Mouse (Mus musculus) spleen, adult 2 months (tissue): ENCODE measurements around the gene Psmd6. TPM values are rescaled to one million over a fixed set of nuclear protein-coding genes. Genes with fewer than 3 reads are reported as not detected.

Experiments used
- DNase-seq, 2 experiments: peaks; one replicate each; pipeline versions ENCODE4 v3.0.0 to v3.0.0-alpha.2; 2012 to 2021; ENCODE audit warnings: low spot score in 2 of 2, low read depth in 1 of 2
- H3K27ac ChIP-seq: fragments of 200-500 bp; 2 replicates; pipeline ENCODE4 v1.5.1; 2012; ENCODE audit warnings: low read length, inconsistent platforms; ENCODE audit not compliant: insufficient read depth
- H3K27me3 ChIP-seq: fragments of 200-500 bp; 2 replicates; pipeline ENCODE4 v1.6.1; 2012; ENCODE audit warnings: mild to moderate bottlenecking, moderate library complexity, low read length, inconsistent platforms; ENCODE audit not compliant: control insufficient read depth, insufficient read depth
- H3K36me3 ChIP-seq: fragments of 200-500 bp; 2 replicates; pipeline ENCODE4 v1.6.1; 2012; ENCODE audit warnings: mild to moderate bottlenecking, low read length, inconsistent platforms; ENCODE audit not compliant: control insufficient read depth, insufficient read depth
- H3K4me1 ChIP-seq: fragments of 200-500 bp; 2 replicates; pipeline ENCODE4 v1.6.1; 2011; ENCODE audit warnings: inconsistent platforms; ENCODE audit not compliant: control insufficient read depth, insufficient read depth, insufficient read length
- H3K4me3 ChIP-seq: fragments of 200-500 bp; 2 replicates; pipeline ENCODE4 v1.5.1; 2011; ENCODE audit warnings: mild to moderate bottlenecking, inconsistent platforms; ENCODE audit not compliant: insufficient read depth, insufficient read length; ENCODE audit errors: extremely low read depth
- CTCF ChIP-seq: fragments of 200-500 bp; IDR thresholded peaks from 2 replicates; pipeline ENCODE4 v1.5.1; 2011; ENCODE audit warnings: mild to moderate bottlenecking, inconsistent platforms; ENCODE audit not compliant: insufficient read depth, insufficient read length, insufficient replicate concordance; ENCODE audit errors: extremely low read depth
- POLR2A ChIP-seq: fragments of 200-500 bp; IDR thresholded peaks from 2 replicates; pipeline ENCODE4 v1.6.1; 2011; ENCODE audit warnings: low read depth, low read length, inconsistent platforms
- WGBS: fragments of 180-500 bp; shearing (Covaris S2); methylation state at CpG from one replicate; pipeline ENCODE4 v1.1.7; 2018; 5-methylcytosine and 5-hydroxymethylcytosine counted together
- polyA plus RNA-seq: library from polyadenylated mRNA; depleted of rRNA; stranded (reverse); fragments of >200 nt; gene quantifications from 2 replicates; pipeline ENCODE4 v1.2.3, GENCODE M21; 2012

Gene Psmd6
- polyA plus RNA-seq, 1 experiment: 15.0 TPM

DNA sequence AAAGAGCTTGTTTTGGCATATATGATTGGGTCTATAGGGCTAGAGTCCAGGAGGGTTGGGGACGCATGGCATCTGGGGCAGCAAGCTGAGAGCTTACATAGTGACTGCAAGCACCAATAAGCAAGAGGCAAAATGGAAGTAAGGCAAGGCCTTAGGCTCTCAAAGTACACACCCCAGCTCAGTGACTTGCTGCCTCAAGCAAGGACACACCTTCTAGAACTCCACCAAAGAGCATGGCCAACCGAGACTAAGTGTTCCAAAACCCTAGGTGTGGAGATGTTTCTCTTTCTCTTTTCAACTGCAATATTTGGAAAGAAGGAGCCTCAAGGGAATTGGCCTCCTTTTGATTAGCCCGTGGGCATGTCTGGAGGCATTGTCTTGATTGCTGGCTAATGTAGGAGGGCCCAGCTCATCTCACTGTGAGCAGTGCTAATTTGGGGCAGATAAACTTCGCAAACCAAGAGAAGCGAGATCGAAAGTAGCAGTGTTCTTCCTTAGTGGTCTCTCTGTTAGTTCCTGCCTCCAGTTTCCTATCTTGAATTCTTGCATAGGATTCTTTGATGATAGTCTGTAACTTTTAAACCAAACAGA is 40.1 kb downstream of the Psmd6 start:
- no peak overlapping the region for H3K4me3 ChIP-seq
- H3K27ac ChIP-seq: no peak overlapping the region
- TF ChIP-seq CTCF (no peak), POLR2A (no peak)
- no peak for DNase-seq
- H3K36me3 ChIP-seq: peaks cover 3% of the 10 kb centered on the region; the same call in 1 of the 2 replicates
- no peaks in the 10 kb centered on the region for H3K4me1 ChIP-seq
- no peaks in the 10 kb centered on the region for H3K27me3 ChIP-seq
- WGBS: 81% methylated on average over 6 of the region's 6 CpGs

- H3K27ac ChIP-seq: no peak overlapping the region
- no peak overlapping the region for H3K4me3 ChIP-seq
- TF ChIP-seq POLR2A (no peak), CTCF (no peak)
- H3K36me3 ChIP-seq: peaks cover 1% of the 10 kb centered on the region; the same call in 1 of the 2 replicates
- DNase-seq: no peak
- WGBS: 85% methylated on average over 4 of the region's 4 CpGs
- peaks cover 4% of the 10 kb centered on the region for H3K4me1 ChIP-seq
- H3K27me3 ChIP-seq: no peaks in the 10 kb centered on the region
Measured at GRCm38 (mm10) chr14:14071456-14071855, 49.3 kb downstream of the Psmd6 start.

DNA sequence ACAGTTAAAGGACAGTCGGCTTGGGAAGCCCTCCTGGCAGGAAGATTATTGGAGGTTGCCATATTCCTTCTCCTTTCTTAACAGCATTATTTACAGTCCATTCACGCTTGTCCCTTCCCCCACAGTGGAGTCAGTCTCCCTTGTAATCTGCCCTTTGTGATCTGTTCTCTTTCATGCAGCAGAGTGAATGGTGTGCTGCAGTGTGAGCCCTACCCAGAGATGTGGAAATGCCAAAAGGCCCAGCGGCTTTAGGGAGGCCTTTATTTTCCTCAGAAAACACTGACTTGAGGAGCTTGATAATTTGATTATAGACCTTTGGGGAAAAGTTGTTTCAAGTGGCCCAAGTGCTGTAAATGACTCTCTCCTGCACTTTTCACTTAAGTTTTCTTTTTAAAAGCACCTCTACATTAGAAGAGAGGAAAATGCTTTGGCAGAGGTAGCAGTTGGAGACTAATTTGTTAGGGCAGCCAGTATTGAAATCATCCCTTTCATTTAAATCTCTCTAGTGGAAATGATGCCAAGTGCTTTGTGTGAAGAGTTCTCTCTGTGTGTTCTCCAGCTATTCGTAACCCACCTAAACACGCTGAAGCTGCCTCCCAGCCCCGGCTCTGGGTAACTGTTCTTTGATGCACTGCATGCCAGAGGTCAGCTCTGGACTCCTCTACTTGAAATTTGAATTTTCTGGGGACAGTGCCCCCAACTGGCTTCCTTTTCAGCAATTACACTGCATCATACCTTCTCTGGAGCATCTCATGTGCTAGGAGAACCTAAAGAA is 50.1 kb downstream of the Psmd6 start:
- DNase-seq: no peak
- 88% methylated on average over 6 of the region's 6 CpGs for WGBS
- no peak overlapping the region for H3K27ac ChIP-seq

DNA sequence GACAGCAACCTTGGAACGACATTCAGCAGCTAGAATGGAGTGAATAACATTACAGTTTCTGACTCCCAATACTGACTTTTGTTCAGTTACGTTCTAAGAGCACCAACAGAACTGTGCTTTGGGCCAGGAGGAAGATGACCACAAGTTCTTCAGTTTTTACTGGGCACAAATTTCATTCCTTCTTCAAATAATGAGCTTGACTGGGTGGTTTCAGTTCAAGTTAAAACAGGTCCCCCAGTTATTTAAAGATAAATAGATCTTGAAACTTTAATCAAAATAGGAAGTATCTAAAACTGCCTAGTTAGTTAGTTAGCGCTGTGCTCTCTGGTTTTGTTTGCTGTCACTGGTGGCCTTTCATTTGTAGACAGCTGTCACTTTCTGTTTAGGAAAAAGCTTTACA is 52.2 kb downstream of the Psmd6 start:
- peaks cover 10% of the 10 kb centered on the region for H3K4me1 ChIP-seq
- WGBS: 7% methylated on average over 3 of the region's 3 CpGs

More for the DNA sequence above, 50.1 kb downstream of the Psmd6 start:
- Histone ChIP-seq H3K27me3 (no peaks in the 10 kb centered on the region), H3K36me3 (peaks cover 1% of the 10 kb centered on the region; the same call in 1 of the 2 replicates), H3K4me3 (no peak overlapping the region), H3K4me1 (peaks cover 8% of the 10 kb centered on the region)
- TF ChIP-seq CTCF (no peak), POLR2A (no peak)

GRCm38 (mm10) chr14:14067648-14068472 is 52.9 kb downstream of the Psmd6 start:
- Histone ChIP-seq H3K27ac (peak overlapping the region; percentile 95), H3K4me3 (peak overlapping the region; percentile 72), H3K27me3 (no peaks in the 10 kb centered on the region), H3K36me3 (peaks cover 1% of the 10 kb centered on the region; the same call in 1 of the 2 replicates), H3K4me1 (peaks cover 10% of the 10 kb centered on the region)
- WGBS: 7% methylated on average over 10 of the region's 10 CpGs
- TF ChIP-seq CTCF (no peak), POLR2A (peak; percentile 16; the same call in 1 of the 2 replicates)
- peak; percentile 17 to 60 for DNase-seq

More for the DNA sequence above, 52.2 kb downstream of the Psmd6 start:
- no peak for DNase-seq
- Histone ChIP-seq H3K27me3 (no peaks in the 10 kb centered on the region), H3K27ac (peak overlapping the region; percentile 95), H3K4me3 (peak overlapping the region; percentile 26), H3K36me3 (peaks cover 1% of the 10 kb centered on the region; the same call in 1 of the 2 replicates)
- TF ChIP-seq CTCF (no peak), POLR2A (no peak)

GRCm38 (mm10) chr14:14066241-14066640 is 54.5 kb downstream of the Psmd6 start:
- Histone ChIP-seq H3K4me3 (no peak overlapping the region), H3K27me3 (no peaks in the 10 kb centered on the region), H3K36me3 (0 out of 2 replicates have a peak, but pooled peaks cover 1% of the 10 kb centered on the region), H3K4me1 (peaks cover 10% of the 10 kb centered on the region), H3K27ac (no peak overlapping the region)
- 41% methylated on average over 6 of the region's 6 CpGs for WGBS
- no peak for DNase-seq
- TF ChIP-seq POLR2A (no peak), CTCF (no peak)

- TF ChIP-seq CTCF (no peak), POLR2A (no peak)
- Histone ChIP-seq H3K4me1 (peaks cover 10% of the 10 kb centered on the region), H3K27ac (no peak overlapping the region), H3K27me3 (no peaks in the 10 kb centered on the region), H3K4me3 (no peak overlapping the region), H3K36me3 (no peaks in the 10 kb centered on the region)
- 58% methylated on average over 4 of the region's 4 CpGs for WGBS
- no peak for DNase-seq
Measured at GRCm38 (mm10) chr14:14065142-14065498, 55.7 kb downstream of the Psmd6 start.
